Mouse (Mus musculus) hindbrain, embryonic 16.5 days (tissue): ENCODE results near the gene Sema5a. TPM values are rescaled to one million over a fixed set of nuclear protein-coding genes. Genes with fewer than 3 reads are reported as not detected.

Source experiments
- ATAC-seq: fragments of 200-750 bp; cut with Nextera tagmentation; 2 replicates; pipeline ENCODE4 v1.8.0; 2017; ENCODE audit warnings: moderate TSS enrichment, moderate library complexity
- H3K27ac ChIP-seq: fragments of 300-500 bp; sonication (generic); 2 replicates; pipeline ENCODE4 v1.5.1; 2014; ENCODE audit warnings: low read depth, mild to moderate bottlenecking, control low read depth, low read length, moderate library complexity
- H3K27me3 ChIP-seq: fragments of 300-500 bp; sonication (generic); replicated peaks from 2 replicates; pipeline ENCODE4 v1.6.1; 2014; ENCODE audit warnings: low read length; ENCODE audit not compliant: control insufficient read depth, insufficient read depth
- H3K36me3 ChIP-seq: fragments of 300-500 bp; sonication (generic); 2 replicates; pipeline ENCODE4 v1.6.1; 2014; ENCODE audit warnings: mild to moderate bottlenecking, low read length, moderate library complexity, mixed read lengths; ENCODE audit not compliant: control insufficient read depth, insufficient read depth
- H3K4me1 ChIP-seq: fragments of 300-500 bp; sonication (generic); 2 replicates; pipeline ENCODE4 v1.6.1; 2014; ENCODE audit warnings: low read depth, low read length; ENCODE audit not compliant: control insufficient read depth, insufficient read depth
- H3K4me2 ChIP-seq: fragments of 300-500 bp; sonication (generic); 2 replicates; pipeline ENCODE4 v1.6.1; 2014; ENCODE audit warnings: mild to moderate bottlenecking, low read length, control low read depth, moderate library complexity
- H3K4me3 ChIP-seq: fragments of 300-500 bp; sonication (generic); 2 replicates; pipeline ENCODE4 v1.5.1; 2014; ENCODE audit warnings: mild to moderate bottlenecking, low read length, control low read depth, moderate library complexity
- H3K9ac ChIP-seq: fragments of 300-500 bp; sonication (generic); 2 replicates; pipeline ENCODE4 v1.6.1; 2014; ENCODE audit warnings: low read depth, mild to moderate bottlenecking, control low read depth, low read length, moderate library complexity
- H3K9me3 ChIP-seq: fragments of 300-500 bp; sonication (generic); 2 replicates; pipeline ENCODE4 v1.6.1; 2014; ENCODE audit warnings: mild to moderate bottlenecking, low read length, moderate library complexity; ENCODE audit not compliant: control insufficient read depth
- WGBS: fragments of 180-500 bp; shearing (Covaris S2); extraction: QIAGEN DNeasy Blood & Tissue Kit; methylation state at CpG from one replicate; pipeline ENCODE4 v1.1.7; 2014; 5-methylcytosine and 5-hydroxymethylcytosine counted together
- polyA plus RNA-seq: library from polyadenylated mRNA; unstranded; fragments of >200 nt; fragmentation: Nextera tagmentation; extraction: Ambion mirVana; gene quantifications from 2 replicates; pipeline ENCODE4 v1.2.1, GENCODE M21; 2015

Sema5a gene
- polyA plus RNA-seq, 1 experiment from 2014 or later, result 10.1 TPM

DNA sequence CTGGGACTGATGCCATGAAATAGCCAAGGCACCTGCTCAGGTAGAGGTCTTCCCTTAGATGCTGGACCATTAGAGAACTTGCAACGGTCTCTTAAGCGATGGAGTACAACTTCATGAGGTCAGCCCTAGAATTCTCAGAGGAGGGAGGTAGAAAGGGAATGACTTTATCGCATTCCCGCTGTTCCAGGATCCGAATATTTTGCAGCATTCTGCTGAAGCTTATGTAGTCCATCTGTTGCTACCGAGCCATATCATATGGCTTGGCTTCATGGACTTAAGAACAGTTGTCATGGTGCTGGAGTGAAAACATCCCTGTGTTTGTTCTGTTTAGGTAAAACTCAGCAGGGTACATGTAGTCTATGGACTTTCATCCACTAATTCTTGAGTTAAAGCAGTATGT, 369.1 kb downstream of the Sema5a start:
- 89% methylated on average over 6 of the region's 6 CpGs for WGBS
- no peak overlapping the region for H3K9ac ChIP-seq
- no peak overlapping the region for H3K27ac ChIP-seq
- H3K9me3 ChIP-seq, result no peaks in the 10 kb centered on the region
- H3K4me1 ChIP-seq, result no peaks in the 10 kb centered on the region
- H3K27me3 ChIP-seq, result no peaks in the 10 kb centered on the region
- no peak overlapping the region for H3K4me3 ChIP-seq
- no peak for ATAC-seq
- H3K4me2 ChIP-seq, result no peak overlapping the region
- no peaks in the 10 kb centered on the region for H3K36me3 ChIP-seq

DNA sequence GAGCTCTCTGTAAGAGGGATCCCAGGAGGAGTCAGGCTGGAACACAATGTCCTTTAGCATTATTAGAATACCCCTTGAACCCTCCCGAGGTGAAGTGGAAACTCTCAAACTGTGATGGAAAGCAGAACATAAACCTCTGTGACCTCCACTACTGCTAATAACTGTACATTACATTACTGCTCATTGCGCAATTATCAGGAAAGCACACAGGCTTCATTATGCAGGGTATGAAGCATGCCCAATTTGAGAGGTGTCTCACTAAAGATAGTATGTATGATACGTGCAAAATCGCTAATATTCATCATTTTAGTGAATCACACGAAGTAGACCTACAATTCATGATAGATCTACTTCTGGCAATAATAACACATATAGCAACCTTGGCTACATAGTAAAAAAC, 371.2 kb downstream of the Sema5a start:
- Histone ChIP-seq H3K4me1 (no peaks in the 10 kb centered on the region), H3K27me3 (no peaks in the 10 kb centered on the region), H3K4me3 (no peak overlapping the region), H3K36me3 (no peaks in the 10 kb centered on the region), H3K27ac (no peak overlapping the region), H3K4me2 (no peak overlapping the region), H3K9me3 (no peaks in the 10 kb centered on the region), H3K9ac (no peak overlapping the region)
- WGBS, result 82% methylated on average over 5 of the region's 5 CpGs
- ATAC-seq, result no peak

DNA sequence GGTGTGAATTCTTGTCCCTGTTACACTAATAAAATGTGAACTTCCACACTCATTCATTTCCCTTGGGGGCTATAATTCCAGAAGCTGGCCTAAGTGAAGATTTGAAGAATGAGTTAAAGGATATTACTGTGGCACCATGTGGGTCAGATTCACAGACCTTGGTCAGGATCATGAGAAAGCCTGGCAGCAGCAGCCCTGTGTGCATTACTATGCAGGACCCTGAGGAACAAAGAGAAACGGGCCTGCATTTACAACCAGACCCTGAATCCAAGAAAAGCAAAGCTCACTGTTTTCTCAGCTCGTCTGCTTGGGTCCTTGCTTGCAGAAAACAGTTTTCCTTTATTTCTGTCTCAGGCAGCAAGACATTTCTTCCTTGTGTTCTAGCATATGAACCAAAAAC, 374.6 kb downstream of the Sema5a start:
- Histone ChIP-seq H3K4me1 (no peaks in the 10 kb centered on the region), H3K9me3 (no peaks in the 10 kb centered on the region), H3K4me3 (no peak overlapping the region), H3K36me3 (no peaks in the 10 kb centered on the region), H3K4me2 (no peak overlapping the region), H3K27ac (no peak overlapping the region), H3K27me3 (no peaks in the 10 kb centered on the region), H3K9ac (no peak overlapping the region)
- 58% methylated on average over 2 of the region's 2 CpGs for WGBS
- ATAC-seq, result no peak

DNA sequence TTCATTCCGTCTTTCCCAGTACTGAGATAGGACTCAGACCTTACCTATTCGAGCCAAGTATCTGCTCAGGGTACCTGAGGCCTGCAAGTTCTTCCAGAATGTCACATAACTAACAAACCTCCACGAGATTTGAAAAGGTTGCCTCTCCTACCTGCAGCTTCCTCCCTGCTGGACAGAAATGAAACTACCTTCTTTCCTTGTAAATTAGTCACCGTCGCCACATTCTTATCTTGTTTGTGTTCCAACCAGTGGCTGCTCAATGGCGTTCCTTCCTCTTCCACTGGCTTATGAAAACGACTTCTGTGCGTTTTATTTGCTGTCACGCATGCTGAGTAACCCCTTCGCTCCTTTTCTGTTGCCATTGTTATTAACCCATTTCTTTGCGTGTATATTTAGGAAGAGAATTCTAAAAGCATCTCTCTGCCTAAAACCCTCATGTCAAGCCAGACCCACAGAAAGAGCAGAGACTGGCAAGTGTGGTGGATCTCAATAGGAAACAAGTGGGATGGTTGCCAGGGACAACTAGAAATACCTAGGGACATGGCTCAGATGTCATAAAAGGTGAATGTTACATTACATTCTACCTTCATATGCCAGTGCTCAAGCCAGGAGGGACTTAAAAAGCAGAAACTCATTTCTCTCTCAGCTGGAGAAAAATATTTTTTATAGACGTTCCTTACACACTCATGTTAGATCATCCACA, 378.6 kb downstream of the Sema5a start:
- Histone ChIP-seq H3K36me3 (no peaks in the 10 kb centered on the region), H3K9ac (no peak overlapping the region), H3K4me2 (no peak overlapping the region), H3K27me3 (no peaks in the 10 kb centered on the region), H3K4me1 (no peaks in the 10 kb centered on the region), H3K4me3 (no peak overlapping the region), H3K9me3 (no peaks in the 10 kb centered on the region), H3K27ac (no peak overlapping the region)
- ATAC-seq, result no peak
- WGBS, result 76% methylated on average over 12 of the region's 12 CpGs

DNA sequence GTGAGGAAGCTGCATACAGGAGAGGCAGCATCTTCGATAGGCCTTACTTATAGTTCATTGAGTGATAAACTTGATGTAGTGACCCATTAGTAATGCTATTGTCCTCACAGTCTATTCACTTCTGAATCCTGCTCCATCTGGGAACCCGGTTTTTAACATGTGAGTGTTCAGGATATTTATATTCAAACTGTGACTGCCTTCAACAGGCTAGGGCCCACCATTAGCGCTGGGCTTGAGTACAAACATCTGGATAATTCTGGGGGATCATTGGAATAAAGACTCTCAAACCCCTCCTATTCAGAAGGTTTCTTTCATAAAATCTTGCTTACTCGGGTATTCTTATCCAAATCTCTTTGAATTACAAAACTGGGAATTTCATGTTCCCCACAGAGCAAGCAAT, 379.5 kb downstream of the Sema5a start:
- Histone ChIP-seq H3K4me3 (no peak overlapping the region), H3K27me3 (no peaks in the 10 kb centered on the region), H3K4me1 (no peaks in the 10 kb centered on the region), H3K9ac (no peak overlapping the region), H3K4me2 (no peak overlapping the region), H3K9me3 (no peaks in the 10 kb centered on the region), H3K27ac (no peak overlapping the region), H3K36me3 (no peaks in the 10 kb centered on the region)
- no peak for ATAC-seq
- 43% methylated on average over 4 of the region's 4 CpGs for WGBS

DNA sequence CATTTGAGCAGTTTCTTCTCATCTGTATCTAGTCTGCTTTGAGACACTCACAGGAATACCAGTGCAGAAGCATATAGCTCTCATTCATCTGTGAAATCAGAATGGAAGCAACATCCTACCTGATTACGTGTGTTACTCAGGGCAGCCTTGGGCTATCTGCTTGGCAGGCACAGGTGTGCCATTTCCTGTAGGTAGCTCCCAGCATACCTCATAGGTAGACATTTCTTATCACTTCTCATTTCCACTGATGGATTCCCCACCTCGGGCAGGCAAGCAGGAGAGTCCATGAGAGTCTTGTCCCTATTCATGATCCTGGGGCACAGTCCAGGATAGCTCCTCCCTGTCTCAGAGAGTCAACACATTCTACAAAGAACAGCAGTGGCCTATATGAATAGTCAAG, 381.4 kb downstream of the Sema5a start:
- no peak overlapping the region for H3K4me2 ChIP-seq
- no peaks in the 10 kb centered on the region for H3K27me3 ChIP-seq
- no peak for ATAC-seq
- no peak overlapping the region for H3K4me3 ChIP-seq
- no peak overlapping the region for H3K9ac ChIP-seq
- no peaks in the 10 kb centered on the region for H3K4me1 ChIP-seq
- no peaks in the 10 kb centered on the region for H3K9me3 ChIP-seq
- H3K27ac ChIP-seq, result no peak overlapping the region
- H3K36me3 ChIP-seq, result no peaks in the 10 kb centered on the region
- 94% methylated on average over 2 of the region's 2 CpGs for WGBS

DNA sequence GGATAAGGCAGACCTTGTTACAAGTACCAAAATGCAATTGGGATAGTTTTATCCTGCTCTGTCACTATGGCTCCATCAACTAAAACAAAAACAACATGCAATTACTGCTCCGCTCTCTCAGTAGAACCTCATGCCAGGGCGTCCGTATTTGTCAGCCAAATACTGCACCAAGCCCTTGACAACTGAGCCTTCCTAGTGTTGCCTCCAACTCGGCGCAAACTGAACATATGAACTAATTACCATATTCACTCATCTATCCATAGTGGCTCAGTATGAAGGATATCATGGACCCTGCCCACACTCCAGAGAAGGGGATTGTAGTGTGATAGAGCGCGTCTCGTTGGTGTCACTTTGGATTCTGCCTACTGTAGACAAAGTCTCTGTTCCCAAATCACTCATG, 389.1 kb downstream of the Sema5a start:
- WGBS, result 95% methylated on average over 8 of the region's 8 CpGs

DNA sequence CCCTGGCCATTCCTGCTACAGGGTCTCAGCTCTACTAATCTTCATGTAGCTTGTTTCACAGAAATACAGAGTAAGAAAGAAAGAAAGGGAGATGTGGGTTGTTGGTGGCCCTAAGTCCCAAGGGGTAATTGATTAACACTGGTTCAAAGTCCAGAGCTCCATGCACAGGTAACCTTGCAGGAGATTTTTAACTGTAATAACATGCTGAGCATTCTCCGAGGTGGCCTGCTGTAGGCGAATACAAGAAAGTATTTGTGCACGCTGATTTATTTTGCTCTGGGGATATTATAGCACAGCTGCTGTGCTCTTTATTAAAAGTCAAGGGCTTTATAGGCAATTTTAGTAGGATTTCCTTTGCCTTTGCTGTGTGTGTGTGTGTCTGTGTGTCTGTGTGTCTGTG, 393.3 kb downstream of the Sema5a start:
- 59% methylated on average over 3 of the region's 3 CpGs for WGBS
- no peak for ATAC-seq
- Histone ChIP-seq H3K4me1 (no peaks in the 10 kb centered on the region), H3K36me3 (no peaks in the 10 kb centered on the region), H3K27ac (no peak overlapping the region), H3K9me3 (no peaks in the 10 kb centered on the region), H3K27me3 (no peaks in the 10 kb centered on the region), H3K4me2 (no peak overlapping the region), H3K4me3 (no peak overlapping the region), H3K9ac (no peak overlapping the region)

More for the DNA sequence above, 389.1 kb downstream of the Sema5a start:
- no peak overlapping the region for H3K9ac ChIP-seq
- no peaks in the 10 kb centered on the region for H3K36me3 ChIP-seq
- H3K4me3 ChIP-seq, result no peak overlapping the region
- no peak overlapping the region for H3K27ac ChIP-seq
- no peaks in the 10 kb centered on the region for H3K9me3 ChIP-seq
- H3K4me1 ChIP-seq, result no peaks in the 10 kb centered on the region
- no peak overlapping the region for H3K4me2 ChIP-seq
- ATAC-seq, result no peak
- H3K27me3 ChIP-seq, result no peaks in the 10 kb centered on the region

DNA sequence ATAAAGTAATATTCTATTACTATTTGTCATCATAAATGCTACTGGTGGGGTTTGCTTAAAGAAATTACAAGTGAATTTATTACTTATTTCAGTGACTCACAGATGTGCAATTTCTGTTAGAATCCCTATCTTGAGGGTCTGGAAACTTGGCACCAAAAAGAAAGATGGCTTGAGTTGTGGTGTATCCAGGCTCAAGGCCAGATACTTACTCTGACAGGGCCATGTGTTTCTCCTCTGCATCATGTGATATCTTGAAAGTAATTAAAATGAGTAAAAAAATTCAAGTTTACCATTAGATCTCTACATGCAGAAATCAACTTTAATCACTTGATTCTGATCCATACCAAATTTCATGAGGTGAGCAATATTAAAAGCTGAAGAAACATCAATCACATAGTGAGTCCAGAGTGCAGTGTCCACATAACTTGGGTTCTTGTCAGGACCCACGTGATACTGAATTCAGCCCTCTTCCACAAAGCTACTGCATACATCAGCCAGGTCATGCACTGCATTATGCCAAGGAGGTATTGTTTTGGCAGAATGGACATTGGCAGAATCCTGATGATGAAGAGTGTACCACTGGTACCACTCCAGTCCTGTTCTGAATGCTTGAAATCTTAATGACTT, 402.6 kb downstream of the Sema5a start:
- ATAC-seq, result no peak
- Histone ChIP-seq H3K4me3 (no peak overlapping the region), H3K9me3 (no peaks in the 10 kb centered on the region), H3K27me3 (no peaks in the 10 kb centered on the region), H3K9ac (no peak overlapping the region), H3K27ac (no peak overlapping the region), H3K36me3 (no peaks in the 10 kb centered on the region), H3K4me1 (no peaks in the 10 kb centered on the region), H3K4me2 (no peak overlapping the region)
- WGBS, result 72% methylated on average over 1 of the region's 1 CpGs
